Mouse (Mus musculus): ENCODE data around the gene Fahd1. TPM values are rescaled to one million over a fixed set of nuclear protein-coding genes. Genes with fewer than 3 reads are reported as not detected.

Gene Fahd1
- polyA plus RNA-seq, 1 experiment: 103 TPM

DNA sequence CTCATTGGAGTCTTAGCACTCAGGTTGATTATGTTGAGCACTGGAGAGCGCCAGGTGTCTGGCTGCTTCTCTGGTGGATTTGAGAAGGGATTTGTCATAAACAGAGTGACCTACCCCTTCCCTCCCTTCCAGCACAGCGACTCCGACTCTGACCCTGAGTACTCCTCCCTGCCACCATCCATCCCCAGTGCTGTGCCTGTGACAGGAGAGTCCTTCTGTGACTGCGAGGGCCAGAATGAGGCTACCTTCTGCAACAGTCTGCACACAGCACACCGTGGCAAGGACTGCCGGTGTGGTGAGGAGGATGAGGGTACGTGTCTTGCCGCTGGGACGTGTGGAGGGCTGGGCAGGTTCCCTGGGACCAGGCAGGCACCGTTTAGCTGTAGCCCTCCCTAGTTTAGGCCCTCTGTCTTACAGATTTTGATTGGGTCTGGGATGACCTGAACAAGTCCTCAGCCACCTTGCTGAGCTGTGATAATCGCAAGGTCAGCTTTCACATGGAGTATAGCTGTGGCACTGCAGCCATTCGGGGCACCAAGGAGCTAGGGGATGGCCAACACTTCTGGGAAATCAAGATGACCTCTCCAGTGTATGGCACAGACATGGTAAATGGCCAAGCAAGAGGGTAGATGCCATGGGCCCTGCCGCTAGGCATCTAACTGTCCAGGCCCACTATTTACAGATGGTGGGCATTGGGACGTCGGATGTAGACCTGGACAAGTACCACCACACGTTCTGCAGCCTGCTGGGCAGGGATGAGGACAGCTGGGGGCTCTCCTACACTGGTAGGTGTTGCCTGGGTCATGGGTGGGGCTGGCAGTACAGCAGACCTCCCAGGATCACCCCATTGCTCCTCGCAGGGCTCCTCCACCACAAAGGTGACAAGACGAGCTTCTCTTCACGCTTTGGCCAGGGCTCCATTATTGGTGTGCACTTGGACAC, 40.3 kb upstream of the Fahd1 start:
- no peak for DNase-seq
- TF ChIP-seq POLR2A (IDR thresholded peaks at IDR 0.05; ENCODE audit: low read depth, low read length) (peak; percentile 75), CTCF (conservative IDR thresholded peaks at IDR 0.05; ENCODE audit: insufficient read depth, insufficient read length, low read depth, low read length) (no peak)
- Histone ChIP-seq H3K4me3 (ENCODE audit: insufficient read depth, low read depth, low read length) (no peak overlapping the region), H3K36me3 (ENCODE audit: control insufficient read depth, insufficient read depth, low read length) (no peaks in the 10 kb centered on the region; the same call in none of the 2 replicates), H3K27me3 (replicated peaks; ENCODE audit: control insufficient read depth, insufficient read depth, low read length) (no peaks in the 10 kb centered on the region), H3K4me1 (ENCODE audit: control insufficient read depth, insufficient read depth, low read length) (peaks cover 15% of the 10 kb centered on the region; the same call in 1 of the 2 replicates), H3K27ac (ENCODE audit: insufficient read depth, low read depth, low read length) (no peak overlapping the region)
- WGBS: 80% methylated on average over 19 of the region's 19 CpGs

- Histone ChIP-seq H3K27ac (ENCODE audit: insufficient read depth, low read depth, low read length) (no peak overlapping the region), H3K4me1 (ENCODE audit: control insufficient read depth, insufficient read depth, low read length) (peaks cover 11% of the 10 kb centered on the region; the same call in 1 of the 2 replicates), H3K36me3 (ENCODE audit: control insufficient read depth, insufficient read depth, low read length) (no peaks in the 10 kb centered on the region; the same call in none of the 2 replicates), H3K4me3 (ENCODE audit: insufficient read depth, low read depth, low read length) (no peak overlapping the region), H3K27me3 (replicated peaks; ENCODE audit: control insufficient read depth, insufficient read depth, low read length) (no peaks in the 10 kb centered on the region)
- TF ChIP-seq CTCF (conservative IDR thresholded peaks at IDR 0.05; ENCODE audit: insufficient read depth, insufficient read length, low read depth, low read length) (no peak), POLR2A (IDR thresholded peaks at IDR 0.05; ENCODE audit: low read depth, low read length) (peak; percentile 57)
- no peak for DNase-seq
- 86% methylated on average over 3 of the region's 3 CpGs for WGBS
Observed at GRCm38 (mm10) chr17:24888862-24889261, 38.7 kb upstream of the Fahd1 start.

DNA sequence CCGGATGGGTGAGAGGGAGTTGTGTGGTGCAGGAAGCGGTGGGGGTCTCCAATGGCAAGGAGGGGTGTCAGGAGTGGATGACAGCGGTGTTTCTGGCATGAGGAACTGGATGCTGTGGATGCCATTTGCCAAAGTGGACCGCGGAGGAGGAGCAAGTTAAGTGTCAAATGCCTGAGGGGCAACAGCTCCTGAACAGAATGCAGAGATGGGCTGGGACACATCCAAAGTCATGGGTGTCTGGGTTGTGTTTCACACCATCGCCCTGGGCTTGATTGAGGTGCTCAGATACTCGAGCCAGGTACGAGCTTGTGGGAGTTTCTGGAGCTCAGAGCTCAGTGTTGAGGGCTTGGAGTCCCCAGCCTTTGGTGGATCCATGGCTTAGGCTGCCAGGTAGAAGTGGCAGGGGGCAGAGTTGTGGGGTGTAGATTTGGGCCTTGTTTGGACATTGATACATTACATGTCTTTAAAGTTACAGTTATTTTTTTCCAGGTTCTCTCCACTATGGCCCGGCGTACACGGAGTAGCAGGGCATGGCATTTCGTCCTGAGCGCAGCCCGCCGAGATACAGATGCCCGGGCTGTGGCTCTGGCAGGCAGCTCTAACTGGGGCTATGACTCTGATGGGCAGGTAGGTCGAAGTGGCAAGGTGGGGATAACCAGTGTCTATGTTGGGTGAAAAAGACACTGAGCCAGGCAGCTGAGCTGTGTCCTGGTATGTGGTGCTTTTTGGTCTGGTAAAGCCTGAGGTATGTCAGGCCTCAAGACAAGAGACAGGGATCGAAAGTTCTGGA, 37.3 kb upstream of the Fahd1 start:
- Histone ChIP-seq H3K4me3 (ENCODE audit: insufficient read depth, low read depth, low read length) (peak overlapping the region; percentile 73), H3K27ac (ENCODE audit: insufficient read depth, low read depth, low read length) (peak overlapping the region; percentile 89), H3K4me1 (ENCODE audit: control insufficient read depth, insufficient read depth, low read length) (peaks cover 11% of the 10 kb centered on the region; the same call in 1 of the 2 replicates), H3K36me3 (ENCODE audit: control insufficient read depth, insufficient read depth, low read length) (no peaks in the 10 kb centered on the region; the same call in none of the 2 replicates), H3K27me3 (replicated peaks; ENCODE audit: control insufficient read depth, insufficient read depth, low read length) (no peaks in the 10 kb centered on the region)
- no peak for DNase-seq
- no peak for TF ChIP-seq CTCF (conservative IDR thresholded peaks at IDR 0.05; ENCODE audit: insufficient read depth, insufficient read length, low read depth, low read length)
- TF ChIP-seq POLR2A (IDR thresholded peaks at IDR 0.05; ENCODE audit: low read depth, low read length): no peak
- WGBS: 47% methylated on average over 18 of the region's 18 CpGs

GRCm38 (mm10) chr17:24886932-24887271, 36.7 kb upstream of the Fahd1 start:
- no peak for TF ChIP-seq CTCF (conservative IDR thresholded peaks at IDR 0.05; ENCODE audit: insufficient read depth, insufficient read length, low read depth, low read length)
- no peak for TF ChIP-seq POLR2A (IDR thresholded peaks at IDR 0.05; ENCODE audit: low read depth, low read length)
- under 1% methylated on average over 18 of the region's 18 CpGs for WGBS
- Histone ChIP-seq H3K4me1 (ENCODE audit: control insufficient read depth, insufficient read depth, low read length) (peaks cover 14% of the 10 kb centered on the region; the same call in 1 of the 2 replicates), H3K4me3 (ENCODE audit: insufficient read depth, low read depth, low read length) (peak overlapping the region; percentile 73), H3K27ac (ENCODE audit: insufficient read depth, low read depth, low read length) (peak overlapping the region; percentile 89), H3K27me3 (replicated peaks; ENCODE audit: control insufficient read depth, insufficient read depth, low read length) (no peaks in the 10 kb centered on the region), H3K36me3 (ENCODE audit: control insufficient read depth, insufficient read depth, low read length) (no peaks in the 10 kb centered on the region; the same call in none of the 2 replicates)
- DNase-seq: no peak

DNA sequence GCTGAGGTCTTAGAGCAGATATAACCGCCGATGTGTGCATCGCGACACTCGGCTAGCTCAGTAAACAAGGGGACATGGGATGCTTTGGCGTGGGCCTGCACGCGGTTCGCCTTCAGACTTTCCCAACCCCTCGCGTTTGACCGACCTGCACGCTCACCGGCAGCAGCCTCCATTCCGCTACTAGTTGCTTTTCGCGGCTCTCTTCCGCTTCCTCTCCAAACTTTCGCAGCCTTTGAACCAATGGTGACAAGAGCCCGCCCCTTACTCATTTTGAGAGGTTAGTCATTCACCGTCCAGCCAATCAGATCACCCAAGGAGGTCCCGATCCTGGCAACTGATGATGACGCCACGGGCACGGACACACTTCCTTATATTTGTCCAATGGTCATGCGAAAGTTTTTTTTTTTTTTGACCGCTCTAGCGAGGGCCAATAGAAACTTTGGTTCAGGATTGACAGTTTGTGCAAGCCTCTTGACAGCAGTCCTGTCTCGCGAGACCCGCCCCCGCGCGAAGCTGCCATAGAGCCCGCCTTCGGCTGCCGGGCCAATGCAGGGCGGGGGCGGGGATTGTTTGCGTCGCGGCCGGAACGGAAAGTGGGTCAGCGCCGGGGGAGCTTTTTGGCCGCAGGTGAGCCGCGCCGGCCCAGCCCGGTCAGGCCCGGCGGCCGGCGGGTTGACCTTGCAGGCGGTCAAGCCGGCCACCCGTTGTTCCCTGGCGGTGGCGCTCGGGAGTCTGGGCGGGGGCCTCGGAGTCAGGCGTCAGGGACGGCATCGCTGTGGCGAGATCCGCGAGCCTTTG, 36.2 kb upstream of the Fahd1 start, which contains the start of the genes Nubp2 and Spsb3:
Gene Nubp2, minus strand, starts transcription at position 216 of the 798 bp plus-strand sequence.
Gene Spsb3, plus strand, starts transcription at position 510 of the 798 bp plus-strand sequence.
- Histone ChIP-seq H3K27me3 (replicated peaks; ENCODE audit: control insufficient read depth, insufficient read depth, low read length) (no peaks in the 10 kb centered on the region), H3K36me3 (ENCODE audit: control insufficient read depth, insufficient read depth, low read length) (no peaks in the 10 kb centered on the region; the same call in none of the 2 replicates), H3K4me1 (ENCODE audit: control insufficient read depth, insufficient read depth, low read length) (peaks cover 19% of the 10 kb centered on the region; the same call in 1 of the 2 replicates), H3K27ac (ENCODE audit: insufficient read depth, low read depth, low read length) (peak within 1 kb of the TSS; percentile 89), H3K4me3 (ENCODE audit: insufficient read depth, low read depth, low read length) (peak within 1 kb of the TSS; percentile 74)
- under 1% methylated on average over 69 of the region's 69 CpGs for WGBS
- DNase-seq: peak; percentile 100
- TF ChIP-seq POLR2A (IDR thresholded peaks at IDR 0.05; ENCODE audit: low read depth, low read length): no peak
- TF ChIP-seq CTCF (conservative IDR thresholded peaks at IDR 0.05; ENCODE audit: insufficient read depth, insufficient read length, low read depth, low read length): peak; percentile 24; the same call in 1 of the 2 replicates

Data from kidney, adult 2 months (tissue).